Mouse (Mus musculus) midbrain, postnatal 0 days (tissue): ENCODE data around the gene Ctcf. TPM values are rescaled to one million over a fixed set of nuclear protein-coding genes. Genes with fewer than 3 reads are reported as not detected.

ENCODE experiments used
- ATAC-seq: fragments of 200-750 bp; cut with Nextera tagmentation; 2 replicates; pipeline ENCODE4 v1.8.0; 2017; ENCODE audit warnings: moderate number of reproducible peaks, mild to moderate bottlenecking, moderate TSS enrichment, moderate library complexity; ENCODE audit not compliant: low FRiP score
- DNase-seq: peaks from one replicate; pipeline ENCODE4 v3.0.0-alpha.2; 2015; ENCODE audit warnings: low spot score
- H3K27ac ChIP-seq: fragments of 300-500 bp; sonication (generic); 2 replicates; pipeline ENCODE4 v1.5.1; 2014; ENCODE audit warnings: low read depth, mild to moderate bottlenecking, low read length, mixed read lengths
- H3K27me3 ChIP-seq: fragments of 300-500 bp; sonication (generic); 2 replicates; pipeline ENCODE4 v1.6.1; 2014; ENCODE audit warnings: low read length, control low read depth, mixed read lengths; ENCODE audit not compliant: insufficient read depth
- H3K36me3 ChIP-seq: fragments of 300-500 bp; sonication (generic); 2 replicates; pipeline ENCODE4 v1.6.1; 2014; ENCODE audit warnings: low read length, control low read depth, mixed read lengths; ENCODE audit not compliant: insufficient read depth
- H3K4me1 ChIP-seq: fragments of 300-500 bp; sonication (generic); 2 replicates; pipeline ENCODE4 v1.6.1; 2014; ENCODE audit warnings: mild to moderate bottlenecking, control low read depth, antibody characterized with exemption, low read length, mixed read lengths; ENCODE audit not compliant: insufficient read depth
- H3K4me2 ChIP-seq: fragments of 300-500 bp; sonication (generic); 2 replicates; pipeline ENCODE4 v1.6.1; 2014; ENCODE audit warnings: low read depth, mild to moderate bottlenecking, low read length, mixed read lengths; ENCODE audit not compliant: poor library complexity, severe bottlenecking
- H3K4me3 ChIP-seq: fragments of 300-500 bp; sonication (generic); 2 replicates; pipeline ENCODE4 v1.5.1; 2014; ENCODE audit warnings: low read depth, mild to moderate bottlenecking, low read length, moderate library complexity
- H3K9ac ChIP-seq: fragments of 300-500 bp; sonication (generic); replicated peaks from 2 replicates; pipeline ENCODE4 v1.6.1; 2014; ENCODE audit warnings: mild to moderate bottlenecking, low read length, moderate library complexity, mixed read lengths; ENCODE audit not compliant: poor library complexity, severe bottlenecking
- H3K9me3 ChIP-seq: fragments of 300-500 bp; sonication (generic); 2 replicates; pipeline ENCODE4 v1.6.1; 2016; ENCODE audit warnings: low read length, control low read depth
- CTCF ChIP-seq: IDR thresholded peaks from 2 replicates; pipeline ENCODE4 v1.5.1; 2016; ENCODE audit warnings: antibody characterized with exemption, mild to moderate bottlenecking
- WGBS: fragments of 180-500 bp; shearing (Covaris S2); extraction: QIAGEN DNeasy Blood & Tissue Kit; methylation state at CpG from one replicate; pipeline ENCODE4 v1.1.7; 2014; 5-methylcytosine and 5-hydroxymethylcytosine counted together
- polyA plus RNA-seq: library from polyadenylated mRNA; unstranded; fragments of >200 nt; fragmentation: Nextera tagmentation; extraction: Ambion mirVana; gene quantifications from 2 replicates; pipeline ENCODE4 v1.2.1, GENCODE M21; 2015
- total RNA-seq: library from RNA; depleted of rRNA; stranded (reverse); fragments of >200 nt; gene quantifications from 2 replicates; pipeline ENCODE4 v1.2.3, GENCODE M21; 2014; rRNA removed

Ctcf gene
- 40.2 and 44.2 TPM in 2 replicates for total RNA-seq
- 73.0 and 81.9 TPM in 2 replicates for polyA plus RNA-seq

GRCm38 (mm10) chr8:105636018-105636962 lies at the start of gene Ctcf:
Gene Ctcf (plus strand): TSS chr8:105636568.
- 3% methylated on average over 33 of the region's 126 CpGs for WGBS
- peak; percentile 39 for TF ChIP-seq CTCF
- Histone ChIP-seq H3K27ac (peak within 1 kb of the TSS; percentile 99), H3K4me1 (peaks cover 5% of the 10 kb centered on the region; the same call in 1 of the 2 replicates), H3K4me2 (peak within 1 kb of the TSS; percentile 84), H3K4me3 (peak within 1 kb of the TSS; percentile 84), H3K27me3 (no peaks in the 10 kb centered on the region), H3K9me3 (no peaks in the 10 kb centered on the region), H3K36me3 (no peaks in the 10 kb centered on the region), H3K9ac (peak within 1 kb of the TSS; percentile 98)
- peak; percentile 94 for ATAC-seq
- peak; percentile 94 for DNase-seq

- Histone ChIP-seq H3K9ac (no peak overlapping the region), H3K4me1 (no peaks in the 10 kb centered on the region), H3K9me3 (no peaks in the 10 kb centered on the region), H3K27ac (no peak overlapping the region), H3K4me2 (no peak overlapping the region), H3K27me3 (no peaks in the 10 kb centered on the region), H3K36me3 (no peaks in the 10 kb centered on the region), H3K4me3 (no peak overlapping the region)
- no peak for TF ChIP-seq CTCF
- 87% methylated on average over 2 of the region's 2 CpGs for WGBS
- DNase-seq (no peak), ATAC-seq (no peak)
Observed at GRCm38 (mm10) chr8:105592431-105592830, 43.9 kb upstream of the Ctcf start.

DNA sequence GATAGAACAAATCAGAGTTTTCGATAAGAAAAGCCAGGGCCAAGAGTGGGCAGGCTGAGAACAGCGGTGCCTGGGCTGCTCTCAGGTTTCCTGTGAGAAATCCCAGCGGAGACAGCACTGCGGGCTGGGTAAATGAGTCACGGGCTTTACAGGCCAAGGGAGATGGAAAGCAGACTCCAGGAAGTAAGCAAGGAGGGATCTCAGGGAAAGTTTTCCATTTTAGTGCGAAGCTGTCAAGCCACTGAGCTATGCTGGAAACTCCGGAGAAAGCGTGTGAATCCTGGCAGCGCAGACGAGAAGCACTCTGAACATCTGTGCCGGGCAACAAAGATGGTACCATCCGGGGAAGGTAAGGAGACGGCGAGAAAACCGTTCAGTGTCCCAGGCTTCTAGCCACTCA lies 42.5 kb upstream of the Ctcf start:
- ATAC-seq, result no peak
- no peaks in the 10 kb centered on the region for H3K36me3 ChIP-seq
- no peaks in the 10 kb centered on the region for H3K9me3 ChIP-seq
- 30% methylated on average over 15 of the region's 15 CpGs for WGBS
- no peak for TF ChIP-seq CTCF
- no peaks in the 10 kb centered on the region for H3K4me1 ChIP-seq
- no peak overlapping the region for H3K9ac ChIP-seq
- no peaks in the 10 kb centered on the region for H3K27me3 ChIP-seq
- H3K27ac ChIP-seq, result no peak overlapping the region
- DNase-seq, result no peak
- 0 out of 2 replicates have a peak overlapping the region, but pooled peaks have one; percentile 6 for H3K4me2 ChIP-seq
- H3K4me3 ChIP-seq, result no peak overlapping the region

DNA sequence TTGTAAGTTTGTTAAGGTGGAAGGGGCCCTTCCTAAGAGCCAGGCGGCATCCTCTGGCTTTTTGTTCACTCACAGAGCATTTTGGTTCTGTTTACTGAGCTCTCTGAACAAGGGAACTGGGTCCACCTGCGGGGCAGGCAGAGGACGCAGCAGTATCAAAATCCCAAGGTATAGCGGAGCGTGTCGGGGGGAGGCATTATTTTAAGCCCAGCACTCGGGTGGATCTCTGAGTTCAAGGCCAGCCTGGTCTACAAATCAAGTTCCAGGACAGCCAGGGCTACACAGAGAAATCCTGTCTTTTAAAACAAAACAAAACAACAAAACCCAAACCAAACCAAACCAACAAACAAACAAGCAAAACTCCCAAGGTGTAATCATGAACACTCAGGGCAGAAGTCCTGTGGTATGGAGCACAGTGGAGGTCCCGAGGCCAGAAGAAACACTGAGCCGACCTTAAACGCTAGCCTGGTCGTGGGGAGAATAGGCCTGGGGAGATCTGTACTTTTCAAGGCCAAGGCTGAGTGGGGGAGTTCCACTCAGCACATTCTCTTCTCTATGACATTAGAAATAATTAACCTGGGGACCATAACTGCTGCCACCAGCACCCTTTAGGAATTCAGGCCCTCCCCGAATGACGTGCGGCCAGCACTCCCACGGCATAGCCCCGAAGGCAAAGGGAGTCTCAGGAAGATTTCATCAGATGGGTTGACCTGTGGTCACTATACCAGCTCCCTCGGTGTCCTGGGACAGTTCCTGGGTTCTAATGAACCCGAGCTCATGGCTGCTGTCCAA lies 41.7 kb upstream of the Ctcf start:
- 80% methylated on average over 18 of the region's 18 CpGs for WGBS
- TF ChIP-seq CTCF, result no peak
- no peaks in the 10 kb centered on the region for H3K4me1 ChIP-seq
- no peak overlapping the region for H3K4me2 ChIP-seq
- no peak overlapping the region for H3K27ac ChIP-seq
- no peaks in the 10 kb centered on the region for H3K27me3 ChIP-seq
- H3K9me3 ChIP-seq, result no peaks in the 10 kb centered on the region
- no peak overlapping the region for H3K9ac ChIP-seq
- no peaks in the 10 kb centered on the region for H3K36me3 ChIP-seq
- no peak overlapping the region for H3K4me3 ChIP-seq
- no peak for DNase-seq
- ATAC-seq, result no peak

DNA sequence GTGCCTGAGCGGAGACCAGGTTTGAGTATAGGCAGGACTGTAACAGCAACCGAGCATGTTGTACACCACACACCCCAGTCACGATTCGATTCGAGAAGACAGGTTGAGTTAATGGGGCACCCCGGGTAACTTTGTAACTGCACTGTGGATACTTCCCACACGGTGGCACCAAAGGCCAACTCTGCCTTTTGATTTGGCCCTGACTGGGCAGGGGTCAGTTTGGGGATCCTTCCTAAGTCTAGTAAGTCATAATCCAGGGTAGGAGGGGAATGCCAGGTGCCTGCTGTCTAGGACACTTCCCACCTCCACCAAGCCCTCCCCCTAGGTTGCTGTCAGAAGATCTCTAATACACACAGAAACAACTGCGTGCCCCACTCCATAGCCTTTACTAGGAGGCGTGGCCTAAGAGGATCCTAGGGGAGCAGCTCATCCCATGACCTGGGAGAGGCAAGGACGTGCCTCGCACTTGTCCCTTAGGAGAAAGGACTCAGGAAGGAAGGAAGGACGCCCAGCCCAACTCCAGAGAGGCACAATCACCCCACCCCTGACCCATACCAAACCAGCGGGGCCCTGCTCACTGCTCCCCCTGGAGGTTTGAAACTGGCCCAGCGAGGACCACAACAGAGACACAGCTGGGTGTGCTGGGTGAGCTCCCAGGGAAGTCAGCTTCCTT lies 39.9 kb upstream of the Ctcf start:
- H3K4me2 ChIP-seq, result 0 out of 2 replicates have a peak overlapping the region, but pooled peaks have one; percentile 24
- H3K27ac ChIP-seq, result no peak overlapping the region
- H3K4me3 ChIP-seq, result no peak overlapping the region
- DNase-seq (no peak), ATAC-seq (0 out of 2 replicates have a peak, but pooled peaks have one; percentile 31)
- no peaks in the 10 kb centered on the region for H3K36me3 ChIP-seq
- H3K4me1 ChIP-seq, result no peaks in the 10 kb centered on the region
- H3K9ac ChIP-seq, result no peak overlapping the region
- no peaks in the 10 kb centered on the region for H3K27me3 ChIP-seq
- no peaks in the 10 kb centered on the region for H3K9me3 ChIP-seq
- peak; percentile 69 for TF ChIP-seq CTCF
- WGBS, result 8% methylated on average over 14 of the region's 14 CpGs
